In the genomic region with DNA sequence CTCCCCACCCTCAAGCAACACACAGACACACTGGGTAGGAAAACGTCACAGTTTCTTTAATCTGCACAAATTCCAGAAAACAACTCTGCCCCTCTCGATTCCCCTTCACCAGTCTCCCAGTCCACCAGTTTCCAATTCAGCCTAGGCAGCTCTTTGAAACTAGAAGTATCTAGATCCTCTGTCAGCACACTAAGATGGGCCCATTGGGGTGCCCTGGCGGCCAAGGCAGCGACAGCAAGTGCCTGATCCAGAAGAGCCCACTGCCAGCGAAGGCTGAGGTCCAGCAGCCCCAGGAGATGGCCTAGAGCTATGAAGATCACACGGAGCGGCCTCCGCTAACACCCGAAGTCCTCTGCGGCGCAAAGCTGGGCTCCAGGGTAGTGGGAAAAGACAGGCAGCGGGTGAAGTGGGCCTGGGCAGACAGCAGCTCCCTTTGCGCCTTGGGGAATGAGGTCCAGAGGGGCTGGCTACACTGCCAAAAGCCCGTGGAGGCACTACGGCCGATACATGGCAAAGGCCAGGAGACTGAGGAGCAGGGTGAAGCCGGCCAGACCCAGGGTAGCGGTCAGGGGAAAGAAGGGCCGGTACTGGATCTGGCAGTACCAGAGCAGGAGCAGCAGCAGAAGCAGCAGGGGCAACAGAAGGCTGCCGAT, we compare ENCODE assay signal across 8 mouse cellular contexts. TPM values are rescaled to one million over a fixed set of nuclear protein-coding genes. Genes with fewer than 3 reads are reported as not detected.
DNase-seq lines count a peak whose midpoint lies in the region; ATAC-seq and TF ChIP-seq lines count a peak whose summit lies in the region.

No protein-coding gene starts in this region.

- ATAC-seq in forebrain, embryonic 12.5 days (ENCODE audit: low FRiP score) = no peak
- ATAC-seq in liver, embryonic 15.5 days (ENCODE audit: insufficient read depth) = no peak

- TF ChIP-seq CTCF in kidney, adult 2 months (conservative IDR thresholded peaks at IDR 0.05; ENCODE audit: insufficient read depth, insufficient read length, low read depth, low read length) = no peak

- peaks cover 18% of the 10 kb centered on the region for H3K4me1 ChIP-seq in kidney, adult 2 months (ENCODE audit: control insufficient read depth, insufficient read depth, low read length)
- peaks cover 37% of the 10 kb centered on the region for H3K4me1 ChIP-seq in forebrain, embryonic 12.5 days
- H3K4me1 ChIP-seq in liver, embryonic 15.5 days (replicated peaks) = peaks cover 51% of the 10 kb centered on the region

- H3K36me3 ChIP-seq in kidney, adult 2 months (ENCODE audit: control insufficient read depth, insufficient read depth, low read length) = no peaks in the 10 kb centered on the region
- peaks cover 31% of the 10 kb centered on the region for H3K36me3 ChIP-seq in forebrain, embryonic 12.5 days (replicated peaks)
- H3K36me3 ChIP-seq in liver, embryonic 15.5 days (replicated peaks) = peaks cover 32% of the 10 kb centered on the region

- no peak for DNase-seq in kidney, adult 2 months
- no peak for DNase-seq in kidney, adult 18-20 months
- peak; percentile 40 for DNase-seq in MN1 (ENCODE audit: low spot score)
- no peak for DNase-seq in gastrocnemius, postnatal 10 days
- DNase-seq in embryo, embryonic 10.5 days (ENCODE audit: low spot score) = no peak
- no peak for DNase-seq in ovary, postnatal 36 days (ENCODE audit: low spot score)

- H3K27ac ChIP-seq in kidney, adult 2 months (ENCODE audit: insufficient read depth, low read depth, low read length) = peak overlapping the region; percentile 86
- peak overlapping the region; percentile 90 for H3K27ac ChIP-seq in forebrain, embryonic 12.5 days
- H3K27ac ChIP-seq in liver, embryonic 15.5 days (replicated peaks) = peak overlapping the region; percentile 89

- H3K4me3 ChIP-seq in kidney, adult 2 months (ENCODE audit: insufficient read depth, low read depth, low read length) = peak overlapping the region; percentile 96
- peak overlapping the region; percentile 97 for H3K4me3 ChIP-seq in forebrain, embryonic 12.5 days (replicated peaks)
- peak overlapping the region; percentile 97 for H3K4me3 ChIP-seq in liver, embryonic 15.5 days (replicated peaks)

- no peak for TF ChIP-seq POLR2A in kidney, adult 2 months (IDR thresholded peaks at IDR 0.05; ENCODE audit: low read depth, low read length)

- 63% methylated on average over 20 of the region's 20 CpGs for WGBS in kidney, adult 2 months
- WGBS in forebrain, embryonic 12.5 days = 59% methylated on average over 20 of the region's 20 CpGs
- 59% methylated on average over 20 of the region's 20 CpGs for WGBS in liver, embryonic 15.5 days (ENCODE audit: insufficient replicate concordance)

- H3K4me2 ChIP-seq in forebrain, embryonic 12.5 days = peak overlapping the region; percentile 92
- peak overlapping the region; percentile 97 for H3K4me2 ChIP-seq in liver, embryonic 15.5 days

- no peaks in the 10 kb centered on the region for H3K9me3 ChIP-seq in forebrain, embryonic 12.5 days
- H3K9me3 ChIP-seq in liver, embryonic 15.5 days (replicated peaks) = no peaks in the 10 kb centered on the region

- H3K27me3 ChIP-seq in kidney, adult 2 months (replicated peaks; ENCODE audit: control insufficient read depth, insufficient read depth, low read length) = no peaks in the 10 kb centered on the region
- H3K27me3 ChIP-seq in forebrain, embryonic 12.5 days = peaks cover 14% of the 10 kb centered on the region
- H3K27me3 ChIP-seq in liver, embryonic 15.5 days = no peaks in the 10 kb centered on the region

- H3K9ac ChIP-seq in forebrain, embryonic 12.5 days = peak overlapping the region; percentile 97
- H3K9ac ChIP-seq in liver, embryonic 15.5 days = peak overlapping the region; percentile 93

RNA-seq across cellular contexts. Expression of a gene that starts 0.5 kb away (rescaled TPM):
- 291 and 403 TPM in 2 replicates for polyA plus RNA-seq in kidney, adult 2 months (2012; rRNA removed)
- polyA plus RNA-seq in forebrain, embryonic 12.5 days (2016; fragmentation: Nextera tagmentation; extraction: Ambion mirVana) = 97.1 and 102 TPM in 2 replicates
- polyA plus RNA-seq in liver, embryonic 15.5 days (2015; fragmentation: Nextera tagmentation; extraction: Ambion mirVana) = 49.3 and 55.5 TPM in 2 replicates
- total RNA-seq in gastrocnemius, postnatal 10 days (2021) = 100 to 1,000 TPM; 124 to 142 TPM

RNA-seq across cellular contexts. Expression of a gene that starts 2.1 kb away (rescaled TPM):
- polyA plus RNA-seq in kidney, adult 2 months (2012; rRNA removed) = 60.0 and 68.9 TPM in 2 replicates
- 28.6 and 30.7 TPM in 2 replicates for polyA plus RNA-seq in forebrain, embryonic 12.5 days (2016; fragmentation: Nextera tagmentation; extraction: Ambion mirVana)
- 5.1 and 5.5 TPM in 2 replicates for polyA plus RNA-seq in liver, embryonic 15.5 days (2015; fragmentation: Nextera tagmentation; extraction: Ambion mirVana)
- 1 to 10 TPM; 9.0 to 9.9 TPM for total RNA-seq in gastrocnemius, postnatal 10 days (2021)

RNA-seq across cellular contexts. Expression of a gene that starts 6.4 kb away (rescaled TPM):
- polyA plus RNA-seq in kidney, adult 2 months (2012; rRNA removed) = 59.4 and 62.3 TPM in 2 replicates
- 41.1 and 61.2 TPM in 2 replicates for polyA plus RNA-seq in forebrain, embryonic 12.5 days (2016; fragmentation: Nextera tagmentation; extraction: Ambion mirVana)
- polyA plus RNA-seq in liver, embryonic 15.5 days (2015; fragmentation: Nextera tagmentation; extraction: Ambion mirVana) = 11.3 and 14.7 TPM in 2 replicates
- total RNA-seq in gastrocnemius, postnatal 10 days (2021) = 10 to 100 TPM; 61.0 to 61.8 TPM

RNA-seq across cellular contexts. Expression of a gene that starts 21.9 kb away (rescaled TPM):
- polyA plus RNA-seq in kidney, adult 2 months (2012; rRNA removed) = 56.8 and 66.9 TPM in 2 replicates
- polyA plus RNA-seq in forebrain, embryonic 12.5 days (2016; fragmentation: Nextera tagmentation; extraction: Ambion mirVana) = 28.9 and 29.8 TPM in 2 replicates
- 8.9 and 10.3 TPM in 2 replicates for polyA plus RNA-seq in liver, embryonic 15.5 days (2015; fragmentation: Nextera tagmentation; extraction: Ambion mirVana)
- 10 to 100 TPM; 26.2 to 39.8 TPM for total RNA-seq in gastrocnemius, postnatal 10 days (2021)

RNA-seq across cellular contexts. Expression of a gene that starts 22.2 kb away (rescaled TPM):
- polyA plus RNA-seq in kidney, adult 2 months (2012; rRNA removed) = 78.0 and 83.2 TPM in 2 replicates
- 62.2 and 63.7 TPM in 2 replicates for polyA plus RNA-seq in forebrain, embryonic 12.5 days (2016; fragmentation: Nextera tagmentation; extraction: Ambion mirVana)
- 7.7 and 8.8 TPM in 2 replicates for polyA plus RNA-seq in liver, embryonic 15.5 days (2015; fragmentation: Nextera tagmentation; extraction: Ambion mirVana)
- 10 to 100 TPM; 15.5 to 17.5 TPM for total RNA-seq in gastrocnemius, postnatal 10 days (2021)
